Mouse (Mus musculus) B cell, adult 2 months (primary cell): ENCODE measurements around the gene Gm44965.
"Not testable (repeated sequence)": the region's sequence is repeated elsewhere in the genome, so short reads cannot be mapped to it uniquely, and the experiment has no call there.

Experiments used
- DNase-seq, 2 experiments: peaks; one replicate each; pipeline ENCODE4 v3.0.0; 2022

Gm44965 gene

DNA sequence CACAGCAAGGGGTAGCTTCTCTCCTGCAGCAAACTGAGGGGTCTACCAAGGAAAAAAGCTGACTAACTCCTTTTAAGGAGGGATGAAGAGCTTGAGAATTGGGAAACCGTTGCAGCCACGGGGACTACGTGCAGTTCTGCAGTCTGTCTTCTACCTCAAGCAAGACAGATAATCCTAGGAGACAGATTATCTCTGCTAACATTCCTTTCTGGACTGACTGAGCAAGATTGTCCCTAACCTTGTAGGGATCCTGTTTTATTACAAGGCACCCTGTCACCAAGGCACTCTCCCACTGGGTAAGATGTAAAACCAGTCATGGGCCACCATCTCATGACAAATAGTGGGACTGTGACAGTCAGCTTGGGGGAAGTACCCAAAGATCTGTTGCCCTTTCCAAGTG lies 12.5 kb upstream of the Gm44965 start:
- no peak for DNase-seq

DNA sequence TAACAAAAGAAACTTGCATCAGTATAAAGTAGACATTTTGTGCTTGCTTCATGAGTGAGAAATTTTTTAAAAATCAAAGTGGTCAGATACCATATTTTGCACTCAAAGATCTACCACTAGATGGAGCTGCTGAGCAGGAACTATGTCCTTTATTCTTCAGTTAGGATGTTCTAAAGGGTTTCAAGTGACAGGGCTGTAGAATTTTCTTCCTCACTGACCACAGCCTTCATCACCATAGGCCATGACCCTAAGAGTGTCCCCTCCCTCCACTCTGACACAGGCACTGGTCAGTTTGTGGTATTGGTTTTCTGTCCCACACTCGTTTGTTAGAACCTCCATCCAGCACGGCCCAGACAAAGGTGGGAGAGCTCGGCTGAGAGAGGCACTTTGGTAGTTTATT lies 11.7 kb upstream of the Gm44965 start:
- peak; percentile 58 to 59 for DNase-seq

DNA sequence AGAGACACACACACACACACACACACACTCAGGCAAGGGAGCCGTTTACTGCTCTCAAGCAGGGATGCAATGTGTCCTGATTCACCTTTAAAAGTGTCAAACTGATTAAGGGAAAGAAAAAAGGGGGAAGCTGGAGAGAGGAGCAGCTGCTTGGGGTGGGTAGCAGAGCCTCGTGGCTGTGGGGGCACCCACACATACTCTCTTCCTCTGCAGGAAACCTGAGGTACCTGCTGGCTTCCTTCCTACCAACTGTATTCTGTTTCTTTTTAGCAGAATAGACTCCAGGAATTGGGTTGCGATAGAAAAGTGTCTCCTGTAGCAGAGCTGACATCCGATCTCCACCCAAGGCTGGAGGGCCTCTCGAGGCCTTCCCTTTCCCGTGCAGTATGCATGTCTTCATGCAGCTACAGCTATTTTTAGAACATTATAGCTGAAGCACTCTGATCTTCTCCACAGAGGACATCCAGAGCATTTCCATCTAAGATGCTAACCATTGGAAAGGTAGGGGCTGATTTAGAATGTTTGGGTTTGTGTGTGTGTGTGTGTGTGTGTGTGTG lies 4.5 kb upstream of the Gm44965 start, which contains the start of gene Gm45021:
Gm45021 (plus strand) TSS at position 417 of the 557 bp plus-strand sequence.
- no peak for DNase-seq

DNA sequence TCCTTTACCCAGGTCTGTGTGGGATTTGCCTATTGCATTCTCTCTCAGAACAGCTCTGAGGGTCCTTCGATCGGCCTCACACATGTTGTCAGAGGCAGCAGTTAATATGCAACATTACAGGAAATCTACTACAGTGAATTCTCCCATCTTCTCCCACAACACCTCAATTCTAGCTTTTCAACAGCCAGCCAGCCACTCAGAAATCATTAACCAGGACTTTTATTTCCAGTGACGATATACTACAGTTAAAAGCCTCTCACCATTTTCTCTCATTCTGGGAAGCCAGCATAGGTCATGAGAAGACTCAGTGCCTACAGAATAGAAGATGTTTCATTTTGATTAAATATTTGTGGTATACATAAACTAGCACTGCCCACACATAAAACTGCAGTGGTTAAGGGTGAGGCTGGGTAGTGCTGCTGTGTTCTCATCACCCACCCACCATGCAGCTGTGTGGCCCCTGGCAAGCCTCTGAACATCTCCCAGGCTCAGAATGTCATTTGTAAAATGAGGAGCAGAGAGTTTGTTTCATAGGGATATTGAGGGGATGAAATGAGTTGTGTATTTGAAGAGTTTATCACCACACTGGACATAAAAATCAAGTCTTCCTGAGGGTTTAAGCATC lies 2.4 kb upstream of the Gm44965 start:
- no peak for DNase-seq

DNA sequence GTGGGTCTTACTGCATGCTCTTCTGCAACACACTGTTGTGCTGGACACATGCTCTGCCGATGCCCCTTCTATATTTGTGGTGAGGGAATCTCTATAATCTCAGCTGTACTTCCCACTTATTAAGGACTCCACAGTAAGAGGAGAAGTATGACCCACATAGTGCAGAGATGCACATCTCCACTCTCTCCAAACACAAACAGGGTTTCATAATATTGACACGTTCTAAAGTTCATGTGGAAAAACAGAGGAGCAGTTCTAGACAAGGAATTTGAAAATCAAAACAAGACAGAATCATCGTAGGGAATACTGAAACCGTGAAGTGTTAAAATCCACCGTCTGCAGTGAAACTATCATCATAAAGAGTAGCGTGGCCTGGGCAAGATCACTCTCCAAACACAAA lies 1.9 kb upstream of the Gm44965 start:
- no peak for DNase-seq

DNA sequence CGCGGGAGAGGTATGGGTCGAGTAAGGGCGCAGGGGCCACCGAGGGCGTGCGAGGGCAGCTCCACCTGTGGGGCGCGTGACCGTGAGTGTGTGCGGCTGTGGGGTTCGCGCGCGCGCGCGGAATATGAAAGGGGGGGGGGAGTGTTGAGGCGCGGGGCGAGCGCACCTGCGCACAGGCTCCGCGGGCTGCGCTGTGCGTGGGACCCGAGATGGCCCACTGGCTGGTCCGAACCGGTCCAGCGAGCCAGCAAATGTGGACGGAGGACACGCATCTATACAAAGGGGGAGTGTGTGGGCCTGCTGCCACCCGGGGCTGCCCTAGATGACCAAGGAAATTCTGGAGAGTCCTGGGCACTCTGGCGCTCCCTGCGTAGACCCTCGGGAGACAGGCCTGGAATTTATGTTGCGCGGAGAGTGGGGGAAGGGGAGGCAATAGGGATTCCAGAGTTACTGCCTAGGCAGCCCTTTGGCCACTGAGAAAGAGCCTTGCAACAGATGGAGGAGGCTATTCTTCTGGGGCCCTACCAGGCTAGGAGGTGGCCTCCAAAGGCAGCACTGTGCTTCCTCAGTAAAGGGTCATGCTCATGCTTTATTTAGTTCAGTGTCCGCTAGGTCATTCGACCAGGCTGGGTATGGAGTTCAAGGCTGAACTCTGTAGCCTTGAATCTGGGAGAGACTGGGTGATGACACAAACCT lies 450 bp downstream of the Gm44965 start:
- no peak for DNase-seq

DNA sequence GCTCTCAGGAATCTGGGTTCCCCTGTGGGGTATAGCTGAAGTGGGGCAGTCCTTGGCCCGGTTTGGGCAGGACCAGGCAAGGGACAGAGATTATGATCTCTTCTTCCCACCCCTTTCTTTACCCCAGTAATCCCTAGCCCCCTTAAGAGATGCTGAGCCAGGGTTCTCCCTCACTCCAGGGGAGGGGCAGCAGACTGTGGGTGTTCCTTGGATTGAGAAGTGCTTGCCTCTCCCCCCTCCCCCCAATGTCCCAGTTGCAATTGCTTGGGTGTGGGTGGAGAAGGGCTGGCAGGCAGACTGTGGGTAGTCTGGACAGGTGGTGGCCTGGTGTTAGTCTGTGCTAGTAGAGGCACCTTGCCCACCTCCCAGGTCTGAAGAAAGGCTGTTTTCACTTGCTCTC lies 1.5 kb downstream of the Gm44965 start:
- no peak for DNase-seq

DNA sequence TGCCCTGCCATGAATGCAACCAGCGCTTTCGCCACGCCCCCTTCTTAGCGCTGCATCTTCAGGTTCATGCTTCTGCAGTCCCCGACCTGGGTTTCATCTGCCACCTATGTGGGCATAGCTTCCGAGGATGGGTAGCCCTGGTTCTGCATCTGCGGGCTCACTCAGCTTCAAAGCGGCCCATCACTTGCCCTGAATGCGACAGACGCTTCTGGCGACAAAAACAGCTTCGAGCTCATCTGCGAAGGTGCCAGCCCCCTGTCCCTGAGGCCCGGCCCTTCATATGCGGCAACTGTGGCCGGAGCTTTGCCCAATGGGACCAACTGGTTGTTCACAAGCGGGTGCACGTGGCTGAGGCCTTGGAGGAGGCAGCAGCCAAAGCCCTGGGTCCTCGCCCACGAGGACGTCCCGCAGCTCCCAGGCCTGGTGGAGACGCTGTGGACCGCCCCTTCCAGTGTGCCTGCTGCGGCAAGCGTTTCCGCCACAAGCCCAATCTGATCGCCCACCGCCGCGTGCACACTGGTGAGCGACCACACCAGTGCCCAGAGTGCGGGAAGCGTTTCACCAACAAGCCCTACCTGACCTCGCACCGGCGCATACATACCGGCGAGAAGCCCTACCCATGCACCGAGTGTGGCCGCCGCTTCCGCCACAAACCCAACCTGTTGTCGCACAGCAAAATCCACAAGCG lies 2.9 kb downstream of the Gm44965 start:
- no peak for DNase-seq

DNA sequence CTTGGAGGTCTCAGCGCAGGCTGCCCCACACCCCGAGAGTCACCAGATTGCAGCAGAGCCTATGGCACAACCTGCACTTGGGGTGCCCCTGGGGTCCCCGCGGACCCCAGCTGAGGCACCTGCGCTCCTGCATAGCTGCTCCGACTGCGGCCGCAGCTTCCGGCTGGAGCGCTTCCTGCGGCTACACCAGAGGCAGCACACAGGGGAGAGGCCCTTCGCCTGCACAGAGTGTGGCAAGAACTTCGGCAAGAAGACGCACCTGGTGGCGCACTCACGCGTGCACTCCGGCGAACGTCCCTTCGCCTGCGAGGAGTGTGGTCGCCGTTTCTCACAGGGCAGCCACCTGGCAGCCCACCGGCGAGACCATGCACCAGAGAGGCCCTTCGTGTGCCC lies 3.5 kb downstream of the Gm44965 start:
- no peak for DNase-seq

DNA sequence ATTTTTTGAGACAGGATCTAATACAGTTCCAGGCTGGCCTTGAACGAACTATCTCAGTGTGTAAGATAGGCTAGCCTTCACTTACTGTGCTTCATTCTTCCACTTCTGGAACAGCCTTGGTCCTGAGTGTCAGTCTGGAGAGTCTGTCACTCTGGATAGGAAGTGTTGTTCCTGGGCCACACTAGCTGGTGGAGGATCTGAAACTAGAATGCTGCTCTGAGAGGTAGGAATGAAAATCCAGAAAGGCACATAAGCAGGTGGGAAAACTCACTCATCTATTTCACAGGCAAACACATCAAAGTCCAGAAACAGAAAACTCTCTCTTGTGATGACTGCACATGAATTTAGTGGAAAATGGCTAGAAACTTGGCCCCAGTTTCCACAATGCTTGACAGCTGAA lies 6.9 kb downstream of the Gm44965 start:
- no peak for DNase-seq

DNA sequence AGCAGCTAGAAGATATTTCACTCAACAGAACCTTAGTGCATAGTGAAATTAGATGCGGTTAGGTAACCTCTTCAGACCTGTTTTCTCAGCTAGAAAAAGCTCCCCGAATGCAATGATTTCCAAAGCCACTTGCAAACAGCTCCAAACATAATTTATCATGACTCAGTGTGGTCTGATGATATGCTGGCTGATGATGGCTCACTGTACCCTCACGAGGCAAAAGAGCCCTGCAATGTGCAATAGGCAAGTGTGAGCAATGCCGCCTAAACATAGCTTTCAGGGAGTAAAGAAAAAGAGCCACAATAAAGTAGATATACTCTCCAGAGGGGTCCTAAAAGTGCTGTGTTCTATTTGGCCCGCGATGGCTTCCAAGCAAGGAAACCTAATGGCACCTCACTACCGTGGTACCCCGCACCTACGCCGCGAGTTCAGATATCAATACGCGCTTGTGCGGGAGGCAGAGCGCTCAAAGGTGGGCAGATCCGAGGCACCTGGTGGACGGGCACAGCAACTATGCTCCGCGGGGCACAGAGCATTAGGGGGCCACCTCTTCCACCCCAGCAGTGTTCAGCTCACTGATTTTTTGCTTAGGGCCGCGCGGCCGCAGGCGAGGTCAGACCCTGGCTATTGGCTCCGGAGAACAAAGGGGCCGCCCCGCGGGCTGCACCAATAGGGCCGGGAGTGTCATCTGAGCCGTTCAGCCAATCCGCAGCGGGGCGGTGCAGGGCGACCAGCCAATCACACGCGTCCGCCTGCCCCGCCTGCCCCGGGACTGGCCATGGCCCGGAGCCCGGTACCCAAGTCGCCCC lies 7.7 kb downstream of the Gm44965 start, which contains the start of gene Zfp775:
Zfp775 (plus strand) TSS at position 793 of the 809 bp plus-strand sequence.
- DNase-seq, result peak; percentile 90

DNA sequence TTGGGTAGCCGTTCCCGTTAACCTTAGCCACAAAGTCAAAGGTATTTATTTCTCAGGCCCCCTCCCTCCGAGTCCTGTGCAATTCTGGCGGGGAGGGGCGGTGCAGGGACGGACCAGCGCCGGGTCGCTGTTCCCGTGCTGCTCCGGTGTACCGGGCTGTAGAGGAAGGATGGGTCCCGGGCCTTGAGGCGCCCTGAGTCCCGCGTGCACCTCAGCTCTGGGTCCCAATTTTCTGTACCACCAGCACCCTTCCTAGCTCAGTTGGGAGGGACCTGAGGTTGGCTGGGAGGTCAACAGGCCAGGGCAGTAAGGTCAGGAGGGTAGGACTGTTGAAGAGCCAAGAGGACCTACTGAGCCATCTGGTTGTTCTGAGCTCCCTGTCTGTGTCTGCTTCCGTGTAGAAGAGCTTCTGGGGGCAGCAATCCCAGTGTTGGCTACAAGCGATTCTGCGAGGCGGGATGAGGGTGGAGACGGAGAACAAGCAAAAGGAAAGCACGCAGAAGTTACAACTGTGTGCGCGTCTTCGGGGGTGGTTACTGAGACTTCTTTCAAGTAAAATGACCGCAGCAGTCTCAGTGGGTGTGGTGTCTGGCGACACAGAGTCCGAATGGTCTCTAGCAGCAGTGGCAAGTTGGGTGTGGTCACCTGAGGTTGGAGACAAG lies 8.5 kb downstream of the Gm44965 start:
- peak in 1 of 2 experiments; percentile 21 for DNase-seq

DNA sequence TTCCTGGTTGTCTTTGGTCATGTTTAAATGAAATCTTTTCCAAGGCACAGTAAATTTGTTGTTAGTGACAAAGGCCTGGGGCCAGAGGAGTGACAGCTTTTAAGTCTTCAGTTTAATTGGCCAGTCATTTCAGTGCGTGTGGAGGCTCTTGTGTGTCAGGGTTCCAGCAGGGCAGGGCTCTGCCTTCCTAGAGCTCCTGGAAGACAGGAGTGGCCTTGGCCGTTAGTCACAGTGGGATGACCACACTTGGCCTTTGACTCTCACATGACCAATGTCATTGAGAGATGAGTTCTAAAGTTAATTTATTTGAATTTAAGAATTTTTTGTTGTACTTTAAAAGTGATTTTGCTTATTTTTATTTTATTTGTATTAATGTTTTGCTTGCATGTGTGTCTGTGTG lies 14.4 kb downstream of the Gm44965 start:
- no peak for DNase-seq

DNA sequence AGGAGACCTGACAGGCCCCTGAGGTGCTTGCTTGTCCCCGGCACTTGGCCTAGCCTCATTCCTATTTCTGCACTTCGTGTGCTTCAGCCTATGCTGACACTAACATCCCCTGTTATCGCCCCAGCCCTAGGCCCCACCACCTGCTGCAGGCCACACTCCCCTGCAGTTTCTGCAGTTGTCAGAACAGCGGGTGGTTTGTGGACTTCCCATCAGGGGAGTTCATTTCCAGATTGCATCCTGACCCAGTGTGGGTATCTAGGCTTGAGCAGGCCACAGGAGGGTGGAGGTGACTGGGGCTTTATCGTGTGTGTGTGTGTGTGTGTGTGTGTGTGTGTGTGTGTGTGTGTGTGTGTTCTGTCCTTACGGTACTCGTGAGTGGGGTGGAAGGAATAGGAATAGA lies 15.8 kb downstream of the Gm44965 start:
- no peak for DNase-seq

DNA sequence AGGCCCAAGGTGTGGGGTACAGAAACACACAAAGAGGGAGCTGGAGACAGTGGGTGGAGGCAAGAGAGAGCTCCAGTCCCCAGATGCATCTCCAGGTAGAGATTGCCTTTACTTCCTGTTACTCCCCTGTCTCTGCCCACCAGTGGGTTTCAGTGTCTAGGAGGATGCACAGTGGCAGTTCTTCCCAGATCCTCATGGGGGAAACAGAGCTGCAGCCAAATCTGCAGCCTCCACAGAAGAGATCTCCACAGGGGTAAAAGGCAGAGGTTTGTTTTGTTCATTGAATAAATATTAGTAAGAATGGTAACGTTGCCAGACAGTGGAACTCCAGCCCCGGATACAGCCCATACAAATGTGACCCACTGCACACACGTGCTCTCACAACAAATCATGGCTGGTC lies 16.9 kb downstream of the Gm44965 start:
- DNase-seq, result no peak

DNA sequence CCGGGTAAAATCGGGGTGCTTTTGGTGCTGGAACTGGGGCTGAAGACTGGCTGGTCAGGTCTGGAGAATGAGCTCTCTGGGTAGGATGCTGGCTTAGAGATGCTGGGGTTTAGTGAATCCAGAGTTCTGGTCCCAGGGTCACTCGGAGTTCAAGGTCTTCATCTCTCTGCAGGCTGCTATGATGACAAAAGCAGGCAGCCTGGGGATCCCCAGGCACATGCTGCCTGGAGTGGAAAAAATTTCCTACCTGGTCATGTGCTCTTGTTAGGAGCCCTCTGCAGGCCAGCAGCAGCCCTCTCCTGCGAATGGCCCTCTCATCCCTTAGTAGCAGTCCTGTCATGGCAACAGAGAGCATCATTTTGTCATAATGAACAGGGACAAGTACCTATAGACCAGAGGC lies 19.7 kb downstream of the Gm44965 start:
- no peak for DNase-seq

DNA sequence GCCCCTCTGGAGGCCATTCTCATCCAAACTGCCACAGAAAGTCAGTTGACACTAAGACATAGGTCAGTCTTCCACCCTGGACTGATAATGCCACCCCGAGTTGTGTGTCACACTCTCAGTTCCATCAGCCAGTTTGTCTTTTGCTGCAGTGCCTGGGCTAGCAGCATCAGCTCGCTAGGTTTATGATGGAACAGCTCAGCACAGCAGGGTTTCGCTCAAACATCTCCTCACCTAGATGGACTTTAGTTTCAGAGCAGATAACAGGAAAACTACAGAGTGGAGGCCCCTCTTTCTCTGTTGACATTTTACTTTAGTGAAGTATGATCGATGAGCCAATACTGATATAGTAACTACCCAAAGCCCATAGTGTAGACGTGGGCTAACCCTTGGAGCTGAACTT lies 21.0 kb downstream of the Gm44965 start:
- no peak for DNase-seq

DNA sequence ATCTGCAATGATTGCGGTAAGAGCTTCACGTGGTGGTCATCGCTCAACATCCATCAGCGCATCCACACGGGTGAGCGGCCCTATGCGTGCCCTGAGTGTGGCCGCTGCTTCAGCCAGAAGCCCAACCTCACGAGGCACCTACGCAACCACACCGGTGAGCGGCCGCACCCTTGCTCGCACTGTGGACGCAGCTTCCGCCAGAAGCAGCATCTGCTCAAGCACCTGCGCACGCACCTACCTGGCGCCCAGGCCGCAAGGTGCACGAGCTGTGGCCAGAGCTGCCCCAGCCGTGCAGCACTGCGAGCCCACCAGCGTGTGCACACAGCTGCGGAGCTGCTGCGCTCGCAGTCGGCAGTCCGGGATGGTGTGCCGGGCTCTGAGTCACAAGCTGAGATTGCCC lies 26.3 kb downstream of the Gm44965 start:
- DNase-seq, result no peak

DNA sequence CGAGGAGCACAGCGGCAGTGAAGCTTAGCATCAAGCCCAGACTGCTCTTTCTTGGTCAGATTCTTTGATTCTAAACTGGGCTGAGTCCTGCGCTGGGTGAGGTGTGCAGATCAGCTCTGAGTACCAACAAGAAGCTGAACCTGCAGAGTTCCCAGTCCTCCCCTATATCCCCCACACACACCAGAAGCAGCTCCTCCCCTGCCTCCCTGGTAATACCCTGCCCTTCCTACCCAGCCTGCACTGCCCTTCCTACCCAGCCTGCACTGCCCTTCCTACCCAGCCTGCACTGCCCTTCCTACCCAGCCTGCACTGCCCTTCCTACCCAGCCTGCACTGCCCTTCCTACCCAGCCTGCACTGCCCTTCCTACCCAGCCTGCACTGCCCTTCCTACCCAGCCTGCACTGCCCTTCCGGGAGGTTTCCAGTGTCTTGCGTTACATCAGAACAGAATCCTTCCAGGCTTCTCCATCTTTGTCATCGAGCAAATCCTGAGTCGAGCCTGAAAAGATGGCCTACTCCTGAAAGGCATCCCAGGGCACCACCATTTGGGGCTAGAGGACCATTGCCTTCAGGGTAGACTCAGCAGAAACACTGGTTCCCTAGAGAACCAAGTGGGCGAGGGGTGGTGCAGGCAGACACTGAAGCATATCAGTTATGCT lies 28.6 kb downstream of the Gm44965 start:
- not testable (repeated sequence) for DNase-seq

DNA sequence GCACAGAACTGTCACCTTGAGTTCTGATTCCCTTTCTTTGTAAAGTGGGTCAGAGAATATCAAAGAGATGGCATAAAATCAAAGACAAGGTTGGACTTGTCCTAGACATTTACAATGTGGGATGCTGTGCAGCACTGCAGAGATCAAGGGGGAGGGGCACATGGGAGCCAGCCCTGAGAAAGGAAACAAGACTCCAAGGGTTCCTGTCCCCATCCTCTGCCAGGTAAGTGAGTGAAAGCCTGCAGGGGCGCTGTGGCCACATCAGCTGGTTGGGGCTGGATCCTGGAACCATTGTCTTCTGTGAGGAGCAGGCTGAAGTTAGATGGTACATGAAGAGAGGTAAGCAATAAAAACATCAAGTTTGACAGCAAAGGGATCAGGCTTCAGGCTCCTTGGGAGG lies 29.7 kb downstream of the Gm44965 start:
- DNase-seq, result no peak

DNA sequence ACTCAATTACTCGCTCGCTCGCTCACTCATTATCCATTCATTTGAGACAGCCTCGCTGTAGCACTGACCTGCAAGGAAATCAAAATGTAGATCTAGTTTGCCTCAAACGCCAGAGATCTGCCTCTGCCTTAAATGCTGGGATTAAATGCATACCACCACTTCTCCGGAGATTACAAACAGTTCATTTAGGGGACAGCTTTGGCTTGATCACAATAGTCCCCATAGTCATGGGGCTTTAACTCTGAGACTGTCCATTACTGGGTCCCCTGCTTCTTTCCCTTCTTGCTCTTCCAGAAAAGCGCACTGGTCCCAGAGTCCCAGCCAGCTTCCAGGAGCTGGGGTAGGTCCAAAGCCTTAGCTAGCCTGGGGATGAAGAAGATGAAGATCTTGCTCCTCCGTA lies 32.7 kb downstream of the Gm44965 start, which contains the start of gene AI854703:
AI854703 (plus strand) TSS at position 301 of the 400 bp plus-strand sequence.
- DNase-seq, result no peak

DNA sequence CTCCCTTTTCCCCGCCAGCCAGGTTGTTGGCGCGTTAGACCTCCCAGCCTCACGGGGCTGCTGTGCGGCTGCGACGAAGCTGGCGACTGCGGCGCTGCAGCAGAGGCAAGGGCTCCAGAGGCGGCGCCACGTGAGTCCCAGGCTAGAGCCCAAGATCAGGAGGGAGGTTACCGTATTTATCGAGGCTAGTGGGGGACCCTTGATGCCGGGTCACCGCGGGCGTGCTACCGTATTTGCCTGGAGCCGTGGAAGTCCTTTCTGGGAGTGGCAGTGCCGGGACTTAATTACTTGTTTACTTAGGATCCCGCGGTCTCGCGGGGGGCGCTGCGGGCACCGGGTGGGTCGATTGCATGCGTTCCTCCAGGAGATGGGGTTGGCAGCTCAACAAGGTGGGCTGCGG lies 33.2 kb downstream of the Gm44965 start:
- DNase-seq, result peak; percentile 35 to 39
